Mouse (Mus musculus): ENCODE measurements around the gene Stk24.

DNA sequence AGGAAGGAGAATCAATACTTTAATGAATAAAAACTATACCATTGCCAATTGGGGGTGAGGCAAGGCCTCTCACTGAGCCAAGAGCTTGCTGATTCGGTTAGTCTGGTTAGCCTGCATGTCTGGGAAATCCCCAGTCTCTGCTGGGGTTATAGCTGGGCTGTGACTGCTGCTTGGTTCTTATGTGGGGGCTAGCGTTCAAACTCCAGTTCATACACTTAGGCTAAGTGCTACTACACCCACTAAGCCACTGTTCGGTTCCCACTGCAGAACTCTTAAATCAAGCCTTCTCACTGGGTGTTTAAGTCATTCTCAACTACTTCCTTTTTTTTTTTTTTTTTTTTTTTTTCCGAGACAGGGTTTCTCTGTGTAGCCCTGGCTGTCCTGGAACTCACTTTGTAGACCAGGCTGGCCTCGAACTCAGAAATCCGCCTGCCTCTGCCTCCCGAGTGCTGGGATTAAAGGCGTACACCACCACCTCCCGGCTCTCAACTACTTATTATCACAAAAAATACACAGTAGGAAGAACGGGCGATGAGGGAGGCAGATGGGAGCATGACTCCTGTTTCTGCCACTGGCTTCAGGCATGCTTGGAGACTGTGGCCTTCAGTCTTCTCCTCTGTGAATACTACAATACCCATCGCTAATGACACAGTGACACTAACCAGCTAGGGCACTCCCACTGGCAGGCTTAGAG, 37.0 kb upstream of the Stk24 start:
- TF ChIP-seq CTCF (IDR thresholded peaks at IDR 0.05; ENCODE audit: low read depth, low read length) (no peak), POLR2A (IDR thresholded peaks at IDR 0.05; ENCODE audit: borderline replicate concordance, low read depth, low read length) (no peak)
